Mouse (Mus musculus): ENCODE data around the gene Zfp36l1.

The Zfp36l1 gene

DNA sequence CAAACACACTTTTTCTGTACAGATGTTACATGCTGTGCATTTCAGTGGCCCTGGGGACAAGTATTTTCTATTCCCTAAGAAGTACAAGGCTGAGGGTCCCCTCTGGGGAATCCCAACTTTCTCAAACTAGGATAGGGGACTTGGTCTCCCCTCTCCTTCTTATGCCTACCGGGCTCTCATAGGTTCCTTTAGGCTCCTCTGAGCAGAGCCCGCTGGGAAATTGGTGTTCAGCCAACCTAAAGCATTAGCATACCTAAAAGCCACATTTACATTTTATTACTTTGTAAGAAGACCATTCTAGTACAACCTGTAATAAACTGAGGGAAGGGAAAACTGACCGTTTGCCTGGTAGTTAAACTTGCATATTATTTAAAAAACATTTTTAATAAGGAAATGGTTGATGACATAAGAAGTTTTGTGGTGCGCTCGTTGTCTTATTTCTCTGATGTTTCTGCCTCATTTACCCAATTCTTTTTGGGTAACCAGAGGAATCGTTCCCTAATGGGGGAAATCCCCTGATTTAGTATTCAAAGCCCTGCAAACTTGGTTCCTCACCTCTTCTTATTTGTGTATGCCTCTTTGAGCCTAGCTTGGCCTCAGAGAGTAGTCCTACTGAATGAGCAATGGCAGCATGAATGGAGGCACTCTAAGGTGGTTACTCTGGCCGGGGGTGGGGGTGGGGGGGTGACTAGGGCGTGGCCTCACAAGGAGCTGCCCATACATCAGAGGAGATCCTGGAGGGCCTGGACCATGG is 42.1 kb downstream of the Zfp36l1 start:
- no peak for DNase-seq (ENCODE audit: low read depth, low spot score)

DNA sequence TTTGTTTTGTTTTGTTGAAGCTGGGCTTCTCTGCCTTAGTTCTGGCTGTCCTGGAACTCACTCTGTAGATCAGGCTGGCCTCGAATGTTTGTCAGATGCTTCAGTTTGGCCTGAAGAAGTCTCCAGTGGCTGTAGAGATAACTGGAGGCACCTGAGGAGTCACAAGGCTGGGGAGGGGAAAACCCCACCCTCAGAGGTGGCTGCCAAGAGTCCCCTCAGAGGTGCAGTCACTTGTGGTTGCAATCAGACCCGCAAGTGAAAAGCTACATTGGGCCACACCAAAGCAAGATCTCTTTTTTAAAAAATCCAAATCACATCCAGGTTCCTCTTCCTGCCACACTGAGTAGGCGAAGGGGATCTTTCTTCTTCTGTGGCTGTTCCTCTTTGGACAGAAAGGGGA is 43.8 kb downstream of the Zfp36l1 start:
- DNase-seq (ENCODE audit: low read depth, low spot score) = no peak

GRCm38 (mm10) chr12:80068016-80068415 is 44.8 kb downstream of the Zfp36l1 start:
- no peak for DNase-seq (ENCODE audit: low read depth, low spot score)

DNA sequence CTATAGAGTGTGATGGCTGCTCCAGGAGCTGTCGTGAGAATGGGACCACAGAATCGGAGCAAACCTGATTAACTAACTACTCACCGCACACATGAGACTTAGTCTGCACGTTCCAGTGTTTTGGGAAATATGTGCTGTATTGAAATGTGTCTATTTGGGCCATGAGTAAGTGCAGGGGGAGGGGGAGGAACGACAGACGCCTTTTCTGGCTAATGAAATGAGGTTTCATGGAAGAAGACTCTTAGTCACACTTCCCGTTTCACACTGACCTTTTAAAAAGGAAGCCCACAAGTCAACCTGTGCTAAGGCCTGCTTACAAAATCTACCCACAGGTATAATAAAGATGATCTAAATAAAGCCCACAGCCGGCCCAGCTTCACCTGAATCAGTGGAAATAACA is 47.8 kb downstream of the Zfp36l1 start:
- no peak for DNase-seq (ENCODE audit: low read depth, low spot score)

GRCm38 (mm10) chr12:80064306-80064705 is 48.5 kb downstream of the Zfp36l1 start:
- no peak for DNase-seq (ENCODE audit: low read depth, low spot score)

GRCm38 (mm10) chr12:80063402-80064150 is 49.2 kb downstream of the Zfp36l1 start:
- no peak for DNase-seq (ENCODE audit: low read depth, low spot score)

GRCm38 (mm10) chr12:80062410-80063401 is 50.1 kb downstream of the Zfp36l1 start:
- DNase-seq (ENCODE audit: low read depth, low spot score) = peak; percentile 20

DNA sequence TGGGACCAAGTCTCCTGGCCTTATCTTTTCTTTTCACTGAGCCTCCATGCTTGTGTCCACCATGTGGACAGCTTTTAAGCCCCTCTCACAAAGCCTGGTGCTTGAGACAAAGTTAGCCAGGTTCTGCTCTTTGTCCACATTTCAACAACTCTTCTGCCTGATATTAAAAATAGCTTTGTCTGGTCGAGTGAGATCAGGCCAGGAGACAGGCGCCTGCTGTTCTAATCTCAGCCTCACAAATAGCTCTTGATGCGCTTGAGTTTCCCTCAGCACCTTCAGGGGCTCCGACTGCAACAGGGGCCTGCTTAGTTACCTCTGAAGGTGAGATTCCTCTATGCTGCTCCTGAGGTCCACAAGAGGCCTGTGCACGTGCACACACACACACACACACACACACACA is 51.0 kb downstream of the Zfp36l1 start:
- no peak for DNase-seq (ENCODE audit: low read depth, low spot score)

DNA sequence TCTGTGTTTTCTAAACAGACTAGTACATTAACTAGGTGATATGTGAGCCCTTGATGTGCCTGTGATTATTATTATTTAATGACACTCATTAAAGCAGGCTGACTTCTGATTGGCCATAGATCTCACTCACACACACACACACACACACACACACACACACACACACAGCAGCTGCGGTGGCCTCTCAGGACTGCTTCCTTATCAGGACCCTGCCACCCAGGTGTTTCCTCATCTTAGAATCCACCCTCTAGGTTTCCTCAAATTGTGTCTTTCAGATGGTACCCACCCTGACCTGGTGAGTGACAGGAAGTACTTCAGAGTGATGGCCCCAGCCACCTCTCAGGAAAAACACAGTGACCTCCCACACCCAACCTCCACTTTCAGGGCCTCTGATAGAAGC is 52.0 kb downstream of the Zfp36l1 start:
- no peak for DNase-seq (ENCODE audit: low read depth, low spot score)

DNA sequence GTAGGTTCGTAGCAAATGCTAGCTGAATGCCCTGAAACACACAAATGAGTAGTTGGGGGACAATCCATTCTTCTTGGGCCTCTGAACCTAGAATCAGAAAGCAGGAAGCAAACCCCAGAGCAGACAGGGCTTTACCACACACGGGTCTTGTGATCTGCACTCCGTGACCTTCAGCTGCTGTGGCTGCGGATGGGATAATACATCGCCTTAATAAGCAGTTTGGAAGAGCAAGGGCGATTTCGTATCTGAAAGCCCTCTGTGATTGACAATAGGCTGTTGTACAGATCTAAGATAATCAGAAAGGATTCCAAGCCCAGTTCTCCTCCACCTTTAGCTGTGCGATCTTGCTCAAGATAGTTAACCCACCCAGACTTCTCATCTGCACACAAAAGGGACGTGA is 52.5 kb downstream of the Zfp36l1 start:
- no peak for DNase-seq (ENCODE audit: low read depth, low spot score)

DNA sequence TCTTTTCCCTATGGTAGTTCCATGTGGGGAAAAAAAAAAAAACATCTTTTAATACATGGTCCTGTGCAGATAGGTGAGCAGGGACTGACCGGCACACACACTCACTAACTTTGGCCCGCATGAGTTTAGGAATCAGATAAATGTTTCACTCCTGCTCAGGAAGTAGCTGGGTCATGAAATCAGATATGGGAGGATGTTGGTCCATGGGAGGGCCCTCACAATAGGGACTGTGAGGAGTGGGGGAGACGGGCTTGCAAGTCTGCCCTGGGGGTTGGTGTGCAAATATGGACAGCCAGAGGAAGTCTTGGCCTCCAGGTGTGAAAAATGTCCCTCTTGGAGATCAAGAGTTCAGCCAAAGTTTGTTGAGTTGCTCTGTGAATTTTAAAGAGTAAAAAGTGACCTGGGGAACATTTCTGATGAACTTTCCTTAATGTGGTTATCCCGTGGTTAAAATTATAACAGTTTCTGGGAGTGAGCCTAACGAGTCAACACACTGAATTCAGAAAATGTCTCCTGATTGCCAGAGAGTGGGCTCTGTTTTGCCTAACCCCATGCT is 53.0 kb downstream of the Zfp36l1 start:
- DNase-seq (ENCODE audit: low read depth, low spot score) = no peak

Measured in 3T3-L1 (cell line).